Mouse (Mus musculus) ES-Bruce4 (cell line): ENCODE data around the gene Comp. TPM values are rescaled to one million over a fixed set of nuclear protein-coding genes. Genes with fewer than 3 reads are reported as not detected.

Experiments
- H3K27ac ChIP-seq: 2 replicates; pipeline ENCODE4 v1.5.1; 2012; ENCODE audit warnings: low read length, inconsistent platforms; ENCODE audit not compliant: insufficient read depth
- H3K27me3 ChIP-seq: 2 replicates; pipeline ENCODE4 v1.6.1; 2012; ENCODE audit warnings: mild to moderate bottlenecking, low read length, inconsistent platforms; ENCODE audit not compliant: control insufficient read depth, poor library complexity, insufficient read depth, severe bottlenecking
- H3K36me3 ChIP-seq: 2 replicates; pipeline ENCODE4 v1.6.1; 2012; ENCODE audit warnings: inconsistent platforms, mild to moderate bottlenecking, low read length, moderate library complexity; ENCODE audit not compliant: control insufficient read depth, poor library complexity, insufficient read depth, severe bottlenecking
- H3K4me1 ChIP-seq: one replicate; pipeline ENCODE4 v1.8.1; 2011; ENCODE audit warnings: low read length; ENCODE audit not compliant: control insufficient read depth, insufficient read depth
- H3K4me3 ChIP-seq: 2 replicates; pipeline ENCODE4 v1.5.1; 2011; ENCODE audit warnings: low read depth, mild to moderate bottlenecking, low read length
- H3K9ac ChIP-seq: 2 replicates; pipeline ENCODE4 v1.6.1; 2012; ENCODE audit warnings: low read depth, mild to moderate bottlenecking, inconsistent platforms; ENCODE audit not compliant: poor library complexity, severe bottlenecking
- H3K9me3 ChIP-seq: replicated peaks from 2 replicates; pipeline ENCODE4 v1.6.1; 2012; ENCODE audit warnings: mild to moderate bottlenecking, low read length, inconsistent platforms; ENCODE audit not compliant: control insufficient read depth, poor library complexity, insufficient read depth, severe bottlenecking
- CTCF ChIP-seq: IDR thresholded peaks from one replicate; pipeline ENCODE4 v1.8.1; 2011; ENCODE audit warnings: low read depth, low read length
- EP300 ChIP-seq: IDR thresholded peaks from 2 replicates; pipeline ENCODE4 v1.6.1; 2011; ENCODE audit warnings: low read depth, low read length; ENCODE audit not compliant: insufficient read depth
- POLR2A ChIP-seq: IDR thresholded peaks from one replicate; pipeline ENCODE4 v1.8.1; 2011; ENCODE audit warnings: low read length; ENCODE audit not compliant: insufficient read depth
- polyA plus RNA-seq: library from polyadenylated mRNA; stranded (reverse); fragments of >200 nt; gene quantifications from 2 replicates; pipeline ENCODE4 v1.2.4, GENCODE M21; 2011; ENCODE audit warnings: low read depth; ENCODE audit not compliant: missing spikeins, insufficient read depth, insufficient read length

Comp gene
- polyA plus RNA-seq, 1 experiment: 2.0 TPM

DNA sequence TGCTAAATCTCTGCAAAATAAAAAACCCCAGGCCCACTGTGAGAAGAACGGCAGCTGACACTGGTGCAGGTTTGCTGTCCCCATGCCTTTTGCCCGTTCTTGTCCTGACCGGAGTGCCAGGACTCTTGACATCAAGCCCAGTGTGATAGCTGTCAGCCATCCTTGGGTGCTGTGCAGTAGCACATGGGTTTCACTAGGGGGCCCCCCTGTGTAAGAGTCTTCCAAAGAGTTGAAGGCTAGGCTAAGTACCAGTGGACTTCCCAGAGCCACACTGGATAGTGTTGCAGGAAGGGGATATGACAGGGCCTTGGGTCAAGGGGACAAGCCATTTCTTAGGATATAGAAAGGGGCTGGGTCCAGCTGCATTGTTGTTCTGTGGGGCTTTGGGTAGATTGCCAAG lies 9.9 kb downstream of the Comp start:
- Histone ChIP-seq H3K27me3 (no peaks in the 10 kb centered on the region), H3K27ac (no peak overlapping the region), H3K9me3 (no peaks in the 10 kb centered on the region), H3K4me1 (no peaks in the 10 kb centered on the region), H3K4me3 (no peak overlapping the region), H3K36me3 (no peaks in the 10 kb centered on the region), H3K9ac (no peak overlapping the region)
- TF ChIP-seq CTCF (peak; percentile 68), EP300 (no peak), POLR2A (no peak)

DNA sequence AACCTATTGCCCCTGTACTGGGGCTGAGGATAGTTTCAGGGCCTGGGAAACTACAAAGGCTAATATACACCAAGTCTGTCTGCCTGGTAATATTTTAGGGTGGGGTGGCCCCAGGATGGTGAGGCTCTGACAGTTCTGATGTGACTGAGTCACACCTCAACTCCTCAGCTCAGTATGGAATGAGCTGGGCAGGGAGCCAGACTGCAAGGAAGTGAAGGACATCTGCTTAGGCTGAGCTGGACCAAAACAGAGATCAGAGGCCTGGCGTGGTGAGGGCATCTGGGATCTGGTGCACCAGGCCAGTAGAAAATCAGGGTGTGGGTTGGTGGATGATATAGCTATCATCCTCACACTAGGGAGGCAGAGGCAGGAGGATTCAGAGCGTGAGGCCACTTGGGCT lies 16.3 kb downstream of the Comp start:
- Histone ChIP-seq H3K4me1 (no peaks in the 10 kb centered on the region), H3K9ac (no peak overlapping the region), H3K9me3 (no peaks in the 10 kb centered on the region), H3K27me3 (no peaks in the 10 kb centered on the region), H3K27ac (no peak overlapping the region), H3K4me3 (no peak overlapping the region), H3K36me3 (no peaks in the 10 kb centered on the region)
- TF ChIP-seq POLR2A (no peak), EP300 (no peak), CTCF (no peak)

DNA sequence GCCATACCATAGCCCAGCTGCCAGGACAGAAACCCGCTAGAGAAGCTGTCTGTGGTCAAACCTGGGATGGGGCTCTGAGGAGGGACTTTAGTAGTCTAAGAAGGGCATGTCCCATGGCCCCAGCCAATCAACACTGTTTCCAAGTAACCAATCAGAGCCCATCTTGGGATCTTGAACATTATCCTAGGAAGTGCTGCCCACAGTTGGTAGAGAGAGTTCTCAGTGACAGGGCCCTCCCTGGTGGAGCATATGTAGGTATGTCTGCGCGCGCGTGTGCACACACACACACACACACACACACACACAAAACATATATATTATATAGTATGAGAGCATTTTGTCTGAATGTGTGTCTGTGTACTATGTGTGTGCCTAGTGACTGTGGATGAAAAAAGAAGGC lies 19.7 kb downstream of the Comp start:
- H3K36me3 ChIP-seq: no peaks in the 10 kb centered on the region
- TF ChIP-seq POLR2A: no peak
- no peak for TF ChIP-seq EP300
- no peak for TF ChIP-seq CTCF
- H3K4me1 ChIP-seq: no peaks in the 10 kb centered on the region

DNA sequence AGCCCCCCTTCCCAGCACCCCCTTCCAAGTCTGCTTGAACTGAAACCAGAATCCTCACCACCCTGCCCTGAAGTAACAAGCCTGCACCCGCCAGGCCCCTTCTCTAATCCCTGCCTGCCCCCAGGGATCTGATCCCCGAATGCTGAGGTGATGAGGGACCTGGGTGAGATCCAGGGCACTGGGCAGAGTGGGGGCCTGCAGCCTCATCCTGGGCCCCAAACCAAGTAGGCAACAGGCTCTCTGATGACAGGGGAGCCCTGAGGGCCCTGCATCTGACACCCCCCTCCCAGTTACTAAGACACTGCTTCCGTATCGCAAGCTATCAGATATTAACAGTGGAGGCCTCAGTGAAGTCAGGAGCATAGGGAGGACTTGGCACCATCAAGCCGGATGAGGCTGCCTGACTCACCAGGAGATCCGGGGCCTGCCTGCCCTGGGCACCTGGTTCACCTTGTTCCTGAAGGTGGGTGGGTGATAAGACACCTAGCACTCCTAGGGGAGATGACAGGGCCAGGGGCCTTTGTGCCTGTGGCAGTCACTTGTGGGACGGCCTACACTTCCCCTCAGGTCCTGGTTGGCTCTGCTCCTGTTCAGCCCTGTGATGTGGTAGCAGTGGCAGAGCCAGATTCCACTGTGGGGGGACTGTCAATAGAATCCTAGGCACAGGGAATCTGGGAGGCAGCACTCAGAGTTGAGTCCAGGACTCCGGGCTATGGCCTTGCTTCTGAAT lies 21.1 kb downstream of the Comp start:
- H3K4me3 ChIP-seq: no peak overlapping the region
- H3K27me3 ChIP-seq: no peaks in the 10 kb centered on the region
- TF ChIP-seq POLR2A: no peak
- TF ChIP-seq CTCF: no peak
- no peak for TF ChIP-seq EP300
- no peaks in the 10 kb centered on the region for H3K36me3 ChIP-seq
- no peak overlapping the region for H3K9ac ChIP-seq
- H3K9me3 ChIP-seq: no peaks in the 10 kb centered on the region
- H3K27ac ChIP-seq: no peak overlapping the region
- H3K4me1 ChIP-seq: no peaks in the 10 kb centered on the region

More for the DNA sequence above, 19.7 kb downstream of the Comp start:
- H3K27ac ChIP-seq: no peak overlapping the region
- no peaks in the 10 kb centered on the region for H3K27me3 ChIP-seq
- H3K4me3 ChIP-seq: no peak overlapping the region
- H3K9ac ChIP-seq: no peak overlapping the region
- no peaks in the 10 kb centered on the region for H3K9me3 ChIP-seq

DNA sequence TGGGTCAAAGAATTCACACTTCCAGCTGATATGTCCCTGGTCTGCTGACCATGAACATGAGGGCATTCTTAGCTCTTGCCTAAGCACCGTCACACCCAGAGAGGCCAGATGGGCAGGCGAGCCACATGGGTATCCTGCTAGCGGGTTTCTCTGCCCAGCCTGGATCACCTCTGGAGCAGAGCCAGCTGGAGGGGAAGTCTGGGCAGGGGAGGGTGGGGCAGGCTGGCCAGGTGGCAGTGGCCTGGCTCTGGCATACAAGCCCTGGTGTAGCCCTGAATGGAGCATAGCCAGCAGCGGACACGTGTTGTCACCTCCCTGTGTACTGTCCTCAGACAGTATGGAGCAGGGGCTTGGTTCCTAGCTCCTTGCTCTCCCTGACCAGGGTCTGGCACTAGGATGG lies 22.3 kb downstream of the Comp start:
- TF ChIP-seq POLR2A (no peak), CTCF (no peak), EP300 (no peak)

DNA sequence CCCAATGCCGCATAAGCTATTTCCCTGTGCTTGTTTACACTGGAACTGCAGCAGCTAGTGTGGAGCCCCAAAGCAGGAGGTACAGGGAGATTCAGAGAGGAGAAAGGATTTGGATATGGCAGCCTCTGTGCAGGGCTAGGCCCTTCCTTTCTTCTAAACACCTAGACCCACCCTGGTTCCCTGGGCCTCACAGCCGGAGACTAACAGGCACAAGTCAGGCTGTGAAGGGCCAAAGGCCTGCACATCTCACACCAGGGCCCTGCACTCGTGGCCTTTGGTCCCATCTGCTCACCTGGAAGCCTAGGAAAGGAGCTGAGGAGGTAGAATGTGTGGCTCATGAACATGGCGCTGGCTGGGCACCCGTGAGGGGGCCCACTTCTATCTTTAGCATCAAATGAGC lies 22.8 kb downstream of the Comp start:
- Histone ChIP-seq H3K4me1 (no peaks in the 10 kb centered on the region), H3K36me3 (no peaks in the 10 kb centered on the region), H3K27me3 (no peaks in the 10 kb centered on the region), H3K9me3 (no peaks in the 10 kb centered on the region), H3K27ac (no peak overlapping the region), H3K4me3 (no peak overlapping the region), H3K9ac (no peak overlapping the region)
- TF ChIP-seq POLR2A (no peak), EP300 (no peak), CTCF (no peak)

More for the DNA sequence above, 22.3 kb downstream of the Comp start:
- no peaks in the 10 kb centered on the region for H3K4me1 ChIP-seq
- H3K27ac ChIP-seq: no peak overlapping the region
- no peaks in the 10 kb centered on the region for H3K27me3 ChIP-seq
- no peak overlapping the region for H3K4me3 ChIP-seq
- no peak overlapping the region for H3K9ac ChIP-seq
- no peaks in the 10 kb centered on the region for H3K9me3 ChIP-seq
- no peaks in the 10 kb centered on the region for H3K36me3 ChIP-seq
